Mouse (Mus musculus) neural tube, embryonic 10.5 days (tissue): ENCODE data around the gene P2rx2.

Experiments used
- DNase-seq: peaks from one replicate; pipeline ENCODE4 v3.0.0-alpha.2; 2017; ENCODE audit warnings: low spot score; ENCODE audit errors: extremely low spot score

The P2rx2 gene

DNA sequence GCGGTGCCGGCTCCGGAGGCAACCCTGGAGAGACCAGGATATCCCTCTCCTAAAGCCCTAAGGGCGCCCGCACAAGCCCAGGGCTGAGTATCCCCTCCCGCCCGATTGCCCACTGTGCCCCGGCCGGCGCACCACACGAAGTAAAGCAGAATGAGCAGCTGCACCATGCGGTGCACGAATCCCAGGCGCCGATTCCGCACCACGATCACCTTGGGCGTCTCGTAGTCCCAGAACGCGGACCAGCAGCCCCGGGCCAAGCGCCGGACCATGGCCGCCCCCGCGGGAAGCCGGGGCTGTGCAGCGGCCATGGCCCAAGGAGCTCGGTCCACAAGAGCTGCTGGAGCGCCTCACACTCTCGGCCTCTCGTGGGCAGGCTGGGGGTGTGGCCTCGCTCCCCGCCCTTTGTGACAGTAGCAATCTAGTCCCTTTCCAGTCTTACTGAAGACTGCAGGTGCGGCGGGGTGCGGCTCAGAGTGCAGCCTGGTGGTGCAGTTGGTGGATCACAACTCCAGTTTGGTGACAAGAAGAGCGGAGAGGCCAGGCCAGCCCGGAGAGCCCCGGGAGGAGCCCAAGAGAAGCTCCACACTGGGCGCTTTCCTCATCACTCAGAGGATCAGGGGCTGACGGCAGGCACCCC is at the start of gene P2rx2:
TSS of gene P2rx2 (minus strand) at position 565 of the 637 bp plus-strand sequence.
- DNase-seq: peak; percentile 55

DNA sequence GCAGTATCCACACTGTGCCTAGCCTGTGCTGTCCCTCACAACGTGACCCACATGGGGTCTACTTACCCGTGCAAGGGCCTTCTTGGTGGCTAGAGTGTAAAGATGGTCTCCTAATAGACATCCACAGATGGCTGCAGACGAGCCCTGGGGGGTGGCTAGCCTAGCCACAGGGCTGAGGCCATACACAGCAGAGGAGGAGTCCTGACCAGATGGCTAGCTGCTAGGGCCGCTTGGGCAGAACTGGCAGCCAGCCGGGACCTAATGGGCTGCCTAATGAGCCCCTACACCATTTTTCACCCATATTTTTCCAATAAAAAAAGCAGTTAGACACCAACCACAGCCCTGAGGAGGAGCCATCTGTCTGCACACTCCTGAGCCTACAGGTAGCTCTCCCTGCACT is 49.7 kb upstream of the P2rx2 start:
- DNase-seq: no peak

DNA sequence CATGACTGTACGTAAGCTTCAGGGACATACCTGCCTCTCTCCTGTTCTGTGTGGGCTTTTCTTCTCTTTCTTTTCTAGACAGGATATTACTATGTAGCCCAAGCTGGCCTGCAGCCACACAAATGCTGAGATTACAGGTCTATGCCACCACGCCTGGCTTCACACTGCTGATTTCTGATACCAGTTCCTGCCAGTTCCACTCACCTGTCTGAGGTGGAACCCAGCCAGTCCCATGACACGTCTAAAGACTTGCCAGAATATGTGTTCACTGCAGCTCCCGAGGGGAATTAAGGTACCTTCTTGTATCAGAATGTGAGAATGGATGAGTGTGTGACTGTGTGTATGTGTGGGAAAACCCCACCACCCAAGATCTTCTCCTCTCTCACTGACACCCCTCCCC is 47.6 kb upstream of the P2rx2 start:
- no peak for DNase-seq

DNA sequence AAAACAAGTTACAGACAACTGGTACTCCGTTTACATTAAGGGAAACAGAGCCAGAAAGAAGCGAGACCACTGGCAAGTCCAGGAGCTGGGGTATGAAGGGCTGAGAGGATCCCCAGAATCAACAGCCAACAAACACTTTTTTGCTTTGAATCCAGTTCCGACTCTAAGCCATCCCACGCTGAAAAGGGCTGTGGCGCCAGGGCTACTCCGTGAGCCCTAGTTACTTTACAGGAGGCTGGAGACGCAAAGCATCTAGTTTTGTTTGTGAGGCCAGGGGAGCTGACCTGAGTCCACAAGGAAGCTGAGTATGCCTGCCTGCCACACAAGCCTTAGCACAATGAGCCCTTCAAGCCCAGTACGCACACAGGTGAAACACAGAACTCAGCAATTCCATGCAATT is 44.3 kb upstream of the P2rx2 start:
- DNase-seq: no peak

DNA sequence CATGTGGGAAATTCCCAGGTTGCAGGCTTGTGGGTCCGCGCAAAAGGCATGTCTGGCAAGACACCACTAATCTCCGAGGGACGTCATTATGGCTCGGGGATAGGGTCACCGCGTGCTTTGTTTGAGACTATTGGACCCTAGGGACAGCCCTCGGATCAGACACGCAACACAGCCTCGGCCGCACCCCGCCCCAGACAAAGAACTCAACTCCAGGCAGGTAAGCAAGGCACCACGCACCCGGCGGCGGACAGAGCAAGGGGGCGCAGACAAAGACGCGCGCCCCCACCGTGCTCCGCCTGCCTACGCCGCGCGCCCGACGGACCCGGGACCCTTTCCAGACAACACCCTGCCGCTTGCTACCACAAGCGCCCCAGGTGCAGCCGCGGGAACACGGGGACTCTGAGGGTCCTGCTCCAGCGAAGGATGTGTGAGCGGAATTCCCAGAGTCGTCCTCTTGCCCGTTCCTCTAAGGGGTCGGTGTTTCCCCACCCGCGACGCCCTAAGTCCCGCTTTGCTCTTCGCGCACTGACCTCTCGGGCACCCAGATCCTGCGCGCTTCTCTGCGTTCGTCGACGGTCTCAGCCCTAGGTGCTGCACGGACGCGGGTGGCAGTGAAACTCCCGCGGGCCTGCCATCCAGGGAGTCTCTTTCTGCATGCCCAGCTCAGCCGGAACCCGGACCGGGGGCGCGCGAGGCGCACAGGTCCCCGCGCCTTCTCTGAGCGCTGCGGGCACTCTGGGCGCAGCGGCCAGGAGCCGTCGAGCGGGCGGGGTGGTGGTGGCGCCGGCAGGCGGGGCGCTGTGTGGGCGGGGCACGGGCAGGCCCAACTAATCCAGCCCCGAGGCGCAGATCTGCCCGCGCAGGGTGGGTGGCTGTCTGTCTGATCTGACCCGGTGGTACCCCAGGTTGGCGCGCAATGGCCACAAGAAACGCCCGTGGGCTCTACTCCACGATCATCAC is 43.6 kb upstream of the P2rx2 start:
- DNase-seq: peak; percentile 80

DNA sequence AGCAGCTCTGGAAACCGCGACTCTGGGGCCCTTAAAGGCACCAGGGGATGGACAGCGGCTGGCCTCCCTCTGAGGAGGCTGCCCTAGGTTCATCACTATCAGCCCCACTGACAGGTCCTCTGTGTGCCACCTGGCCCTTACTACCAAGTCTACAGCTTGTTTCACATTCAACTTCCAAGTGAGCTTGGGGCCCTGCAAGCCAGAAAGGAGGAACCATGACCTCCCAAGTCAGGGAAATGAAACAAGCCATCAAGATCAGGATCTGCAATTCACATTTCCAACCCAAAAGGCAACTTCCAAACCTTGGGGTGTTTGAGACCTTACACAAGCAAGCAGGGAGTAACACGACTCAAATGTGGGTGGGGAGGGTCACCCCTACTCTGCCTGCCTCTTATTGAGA is 42.3 kb upstream of the P2rx2 start:
- no peak for DNase-seq

DNA sequence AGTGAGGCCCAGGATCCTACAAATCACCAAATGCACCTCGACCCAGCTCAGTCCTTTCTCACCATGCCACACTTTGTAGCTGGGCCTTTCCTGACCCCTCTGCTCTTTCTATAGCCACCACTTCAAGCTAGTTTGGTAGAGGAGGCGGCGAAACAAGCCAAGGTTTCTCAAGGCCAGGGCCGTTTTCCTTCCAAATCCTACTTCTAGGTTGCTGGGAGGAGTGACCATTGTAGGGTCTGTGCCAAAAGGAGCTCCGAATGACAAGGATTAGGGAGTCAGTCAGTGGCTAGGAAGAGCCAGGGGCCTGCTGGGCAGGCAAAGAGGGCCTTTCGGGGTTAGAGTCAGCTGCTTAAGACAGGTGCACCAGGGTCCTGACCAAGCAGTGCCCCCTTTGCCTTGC is 41.5 kb upstream of the P2rx2 start:
- no peak for DNase-seq

DNA sequence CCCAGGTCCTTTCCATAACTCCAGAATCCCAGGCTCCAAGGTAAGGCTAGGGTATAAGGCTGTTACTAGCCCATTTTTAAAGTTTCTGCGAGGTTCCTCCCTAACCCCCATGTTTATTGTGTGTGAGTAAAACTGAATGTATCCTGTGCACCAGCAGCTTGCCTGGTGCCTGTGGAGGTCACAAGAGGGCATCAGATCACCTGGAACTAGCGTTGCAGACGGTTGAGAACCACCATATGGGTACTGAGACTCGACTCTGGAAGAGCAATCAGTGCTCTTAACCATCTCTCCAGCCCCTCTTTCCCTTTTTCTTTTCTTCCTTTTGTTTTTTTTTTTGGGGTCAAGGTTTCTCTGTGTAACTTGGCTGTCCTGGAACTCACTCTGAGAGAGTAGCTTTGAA is 36.8 kb upstream of the P2rx2 start:
- no peak for DNase-seq

DNA sequence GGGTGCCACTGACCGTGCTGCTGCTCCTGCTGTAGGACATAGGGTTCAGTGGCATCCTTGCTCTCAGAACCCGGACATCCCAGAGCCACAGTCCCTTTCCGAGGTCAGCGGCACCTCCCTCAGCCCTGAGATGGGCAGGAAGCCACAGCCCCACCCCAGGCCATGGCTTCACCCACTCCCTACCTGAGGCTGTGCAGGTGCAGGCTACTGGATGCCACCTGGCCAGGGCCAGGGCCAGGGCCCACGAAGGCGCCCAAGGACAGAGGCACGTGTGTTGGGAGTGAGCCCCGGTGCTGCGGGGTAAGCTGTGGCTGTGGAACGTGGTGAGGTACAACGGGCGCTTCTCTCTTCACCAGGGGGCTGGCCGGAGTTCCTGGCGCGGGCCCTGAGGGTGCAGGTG is 36.1 kb upstream of the P2rx2 start:
- DNase-seq: no peak

DNA sequence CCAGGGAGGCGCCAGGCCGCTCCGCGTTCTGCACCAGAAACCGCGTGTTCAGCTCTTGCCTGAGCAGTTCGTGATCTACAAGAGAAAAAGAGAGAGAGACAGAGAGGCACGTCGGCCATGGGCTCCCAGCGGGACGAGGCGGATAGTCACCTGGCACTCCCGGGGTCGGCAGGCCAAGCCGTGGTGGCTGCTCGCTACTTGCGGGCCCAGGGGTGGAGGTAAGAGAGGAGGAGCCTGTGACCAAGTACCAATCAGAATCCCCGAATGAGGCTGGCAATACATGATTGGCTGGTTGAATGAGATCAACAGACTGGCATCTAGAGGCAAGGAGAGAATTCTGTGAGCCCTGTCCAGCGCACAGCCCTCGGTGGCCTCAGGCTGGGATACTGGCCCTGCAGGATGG is 35.2 kb upstream of the P2rx2 start:
- peak; percentile 48 for DNase-seq

DNA sequence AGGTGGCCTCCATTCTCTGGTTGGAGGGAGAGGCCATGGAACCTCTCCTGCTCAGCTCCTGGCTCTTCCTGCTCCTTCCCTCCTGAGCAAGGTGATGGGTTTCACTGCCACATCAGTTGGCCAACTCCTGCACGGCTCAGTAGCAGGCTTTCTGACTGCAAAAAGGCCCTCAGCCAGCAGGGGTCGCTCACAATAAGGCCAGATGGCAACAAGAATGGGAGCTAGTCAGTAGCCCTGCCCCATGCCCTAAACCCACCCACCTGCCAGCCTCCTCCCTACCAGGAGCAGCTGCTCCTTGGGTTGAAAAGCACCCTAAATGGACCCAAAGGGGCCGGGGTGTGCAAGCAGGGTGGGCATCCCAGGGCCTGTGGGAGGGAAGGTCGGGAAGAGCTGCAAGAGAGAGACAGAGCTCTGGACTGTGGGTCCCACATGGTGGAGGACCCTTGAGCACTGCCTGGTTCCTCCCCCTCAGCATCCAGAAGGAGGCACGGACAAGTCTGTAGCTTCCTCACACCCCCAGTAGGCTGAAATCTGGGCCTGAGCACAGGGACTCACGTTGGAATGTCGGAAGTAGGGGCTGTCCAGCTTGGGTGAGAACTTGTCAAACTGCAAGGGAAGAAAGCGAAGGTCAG is 33.9 kb upstream of the P2rx2 start:
- peak; percentile 77 for DNase-seq

DNA sequence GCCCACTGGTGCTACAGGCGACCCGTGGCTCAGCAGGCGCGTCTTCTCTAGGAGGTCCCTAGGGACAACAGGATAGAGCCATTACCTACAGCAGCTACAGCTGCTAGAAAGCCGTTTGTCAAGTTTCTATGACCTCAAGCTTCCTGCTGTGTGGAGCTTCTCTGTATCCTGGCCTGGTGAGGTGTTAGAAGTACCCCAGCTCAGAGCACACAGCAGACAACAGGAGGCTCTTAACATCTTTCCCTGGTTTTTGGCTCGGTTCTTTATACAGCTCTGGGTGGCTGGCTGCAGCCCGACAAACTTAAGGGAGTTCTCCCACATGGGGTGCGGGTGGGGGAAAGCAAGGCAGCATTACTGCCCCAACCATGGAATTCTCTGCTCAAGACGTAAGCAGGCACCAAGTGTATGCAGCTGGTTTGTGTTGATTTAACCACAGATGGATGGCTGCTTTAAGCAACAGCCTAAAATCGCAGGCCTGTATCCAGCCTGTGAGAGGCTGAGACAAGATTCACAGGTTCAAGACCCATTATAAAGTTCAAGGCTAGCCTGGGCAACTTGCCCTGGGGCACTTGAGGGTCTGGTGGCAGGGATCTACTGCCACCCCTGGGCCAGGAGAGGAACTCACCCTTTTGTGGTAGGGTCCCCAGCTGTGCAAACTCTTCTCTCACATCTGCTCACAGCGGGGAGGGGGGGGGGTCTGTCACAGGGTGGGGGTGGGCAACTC is 21.0 kb upstream of the P2rx2 start:
- DNase-seq: no peak

DNA sequence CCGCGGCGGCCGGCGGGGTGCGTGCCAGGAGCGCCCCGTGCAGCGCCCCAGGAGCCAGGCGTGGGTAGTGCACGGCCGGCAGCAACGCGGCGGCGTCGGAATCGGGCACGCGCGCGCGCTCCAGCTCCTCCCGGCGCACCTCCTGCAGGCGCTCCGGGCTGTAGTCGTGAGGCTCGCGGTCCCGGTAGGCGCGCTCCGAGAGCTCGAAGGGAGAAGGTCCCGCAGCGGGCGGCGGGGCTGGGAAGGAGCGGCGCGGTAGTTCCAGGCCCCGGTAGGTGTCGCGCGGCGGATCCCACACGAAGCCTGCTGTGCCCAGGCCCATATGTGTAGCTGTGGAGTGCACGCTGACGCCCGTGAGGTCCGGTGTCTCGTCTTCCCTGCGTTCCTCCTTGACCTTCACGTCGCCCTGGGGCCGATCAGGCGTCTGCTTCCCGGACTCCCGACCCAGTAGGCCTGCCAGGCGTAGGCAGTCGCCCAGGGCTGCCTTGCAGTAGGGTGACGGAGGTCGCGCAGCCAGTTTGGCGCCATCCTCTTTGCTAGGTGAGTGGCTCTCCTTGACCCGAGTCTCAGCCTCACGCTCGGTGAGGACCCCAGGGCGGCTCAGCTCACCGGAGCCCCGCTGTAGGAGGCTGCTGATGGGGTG is 20.3 kb upstream of the P2rx2 start:
- DNase-seq: peak; percentile 84

DNA sequence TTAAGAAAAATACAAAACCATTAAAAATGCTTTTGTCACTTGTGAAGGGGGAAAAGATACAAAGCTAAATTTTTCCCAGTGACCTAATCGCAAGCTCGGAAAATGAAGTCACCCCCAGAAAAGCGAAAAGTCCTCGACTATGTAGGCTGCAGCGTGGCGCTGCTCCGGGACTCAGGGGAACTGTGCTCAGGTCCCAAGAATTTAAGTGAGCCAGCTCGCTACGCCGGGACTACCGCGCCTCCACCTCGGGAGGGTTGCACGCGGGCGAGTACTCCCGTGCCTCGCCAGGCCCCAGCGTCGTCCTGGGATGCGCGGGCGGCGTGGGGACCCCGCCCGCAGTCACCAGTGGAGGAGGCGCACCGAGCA is 19.8 kb upstream of the P2rx2 start:
- no peak for DNase-seq

DNA sequence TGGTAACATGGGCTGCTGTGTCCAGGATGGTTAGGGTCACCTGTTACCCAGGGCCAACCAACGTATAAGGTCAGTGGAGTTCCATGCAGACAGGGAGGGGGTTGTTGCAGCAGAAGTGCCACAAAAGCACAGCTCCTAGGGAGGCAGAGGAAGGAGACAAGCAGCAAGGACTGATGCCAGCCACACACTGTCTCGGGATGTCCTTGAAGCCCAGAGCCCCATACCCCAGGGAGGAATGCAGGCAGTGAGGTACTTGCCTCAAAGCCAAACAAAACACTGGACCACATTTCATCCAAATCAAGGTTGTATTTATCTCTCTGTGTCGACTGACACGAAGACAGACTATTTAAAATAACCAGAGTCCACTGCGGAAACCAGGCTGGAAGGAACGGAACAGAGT is 18.5 kb upstream of the P2rx2 start:
- DNase-seq: no peak

DNA sequence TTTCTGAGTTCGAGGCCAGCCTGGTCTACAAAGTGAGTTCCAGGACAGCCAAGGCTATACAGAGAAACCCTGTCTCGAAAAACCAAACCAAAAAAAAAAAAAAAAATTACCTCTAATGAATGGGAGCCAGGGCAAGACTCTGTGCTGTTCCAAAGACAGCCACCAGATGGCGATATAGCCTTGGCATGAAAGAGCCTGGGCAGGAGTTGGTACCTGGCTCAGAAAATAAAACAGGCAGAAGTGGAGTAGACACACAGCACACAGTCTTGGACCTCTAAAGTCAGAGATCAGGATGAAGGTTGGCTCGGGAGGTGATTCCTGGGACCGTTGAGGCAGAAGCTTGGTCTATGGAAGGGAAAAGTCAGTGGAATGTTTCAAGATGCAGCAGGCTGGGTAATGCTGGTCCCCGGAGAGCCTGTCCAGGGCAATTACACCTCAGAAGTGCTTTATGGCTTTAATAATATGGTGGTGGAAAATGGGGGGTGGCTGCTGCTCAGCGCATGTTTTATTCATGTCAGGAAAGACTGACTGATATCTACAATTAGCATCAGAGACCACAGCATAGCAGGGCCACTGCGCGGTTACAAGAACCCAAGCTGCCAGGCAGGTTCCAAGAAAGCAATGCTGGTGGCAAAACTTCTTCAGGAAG is 14.6 kb upstream of the P2rx2 start:
- peak; percentile 90 for DNase-seq

DNA sequence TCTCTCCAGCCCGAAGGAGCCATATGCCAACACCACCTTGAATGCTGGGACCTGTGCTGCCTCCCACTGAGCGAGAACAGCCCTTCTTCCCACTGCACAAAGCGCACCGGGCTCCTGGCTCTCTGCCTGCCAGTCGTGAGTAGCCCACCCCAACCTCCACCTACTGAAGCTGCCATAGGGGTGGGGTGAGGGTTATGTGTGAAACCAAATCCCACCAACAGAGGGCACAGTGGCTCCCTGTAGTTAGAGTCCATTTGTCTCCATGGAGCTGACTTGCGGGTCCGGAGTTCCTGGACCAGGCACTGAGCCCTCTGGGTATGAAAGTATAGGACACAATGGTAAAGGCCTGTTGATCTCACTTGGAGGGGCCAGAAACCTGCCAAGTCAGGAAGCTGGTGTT is 11.7 kb upstream of the P2rx2 start:
- peak; percentile 40 for DNase-seq

DNA sequence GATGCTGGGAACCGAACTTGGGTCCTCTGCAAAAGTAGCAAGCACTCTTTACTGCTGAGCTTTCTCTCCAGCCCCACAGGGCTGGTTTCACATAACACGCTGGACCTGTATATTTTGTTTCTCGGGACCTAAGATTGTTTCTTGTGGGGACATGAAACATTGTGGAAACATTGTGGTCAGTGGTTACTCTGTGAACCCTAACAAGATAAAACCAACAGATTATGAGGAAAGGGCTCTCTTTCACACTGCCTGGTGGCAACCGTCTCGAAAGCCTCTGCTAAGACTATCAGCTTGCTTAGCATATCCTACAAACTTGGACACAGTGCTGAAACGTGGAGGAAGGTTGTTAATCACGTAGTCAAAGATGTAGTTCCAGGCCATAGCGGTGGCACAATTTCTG is 4.0 kb upstream of the P2rx2 start:
- DNase-seq: no peak

DNA sequence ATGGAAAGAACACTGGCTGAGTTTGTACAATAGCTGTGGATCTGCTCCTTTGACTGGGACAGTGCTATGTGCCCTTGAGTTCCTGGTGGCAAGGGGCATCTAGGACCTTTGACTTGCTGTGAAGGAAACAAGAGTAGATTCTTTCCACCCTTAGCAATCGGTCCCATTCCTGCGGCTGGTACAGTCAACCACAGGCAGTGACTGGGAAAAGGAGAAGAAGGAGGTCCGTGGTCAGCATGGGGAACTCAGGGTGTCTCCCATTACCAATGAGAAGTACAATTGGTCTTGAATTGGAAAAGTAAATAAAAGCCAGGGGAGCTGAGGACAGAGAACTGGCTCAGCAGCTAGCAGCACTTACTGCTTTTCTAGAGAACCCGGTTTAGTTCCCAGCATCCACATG is 2.5 kb upstream of the P2rx2 start:
- DNase-seq: no peak

DNA sequence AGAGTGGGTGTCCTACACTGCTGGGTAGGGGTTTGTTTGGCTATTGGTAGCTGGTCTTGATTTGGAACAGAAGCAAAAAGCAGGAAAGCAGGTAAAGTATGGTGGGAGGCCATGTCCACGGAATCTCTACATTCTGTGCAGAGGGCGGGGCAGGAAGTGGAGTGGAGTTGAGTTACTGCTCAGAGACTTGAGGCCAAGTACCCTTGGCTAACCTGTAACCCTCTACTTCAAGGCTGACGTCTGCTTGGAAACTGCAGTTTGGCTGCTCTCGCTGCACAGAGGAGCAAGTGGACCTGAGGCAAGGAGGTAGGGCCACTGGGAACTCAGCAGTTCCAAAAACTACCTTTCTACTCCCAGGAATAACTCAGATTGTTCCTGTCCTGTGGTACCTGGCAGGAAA is 1.5 kb upstream of the P2rx2 start, which contains the start of gene Lrcol1:
TSS of gene Lrcol1 (plus strand) at position 207 of the 400 bp plus-strand sequence.
- DNase-seq: no peak

DNA sequence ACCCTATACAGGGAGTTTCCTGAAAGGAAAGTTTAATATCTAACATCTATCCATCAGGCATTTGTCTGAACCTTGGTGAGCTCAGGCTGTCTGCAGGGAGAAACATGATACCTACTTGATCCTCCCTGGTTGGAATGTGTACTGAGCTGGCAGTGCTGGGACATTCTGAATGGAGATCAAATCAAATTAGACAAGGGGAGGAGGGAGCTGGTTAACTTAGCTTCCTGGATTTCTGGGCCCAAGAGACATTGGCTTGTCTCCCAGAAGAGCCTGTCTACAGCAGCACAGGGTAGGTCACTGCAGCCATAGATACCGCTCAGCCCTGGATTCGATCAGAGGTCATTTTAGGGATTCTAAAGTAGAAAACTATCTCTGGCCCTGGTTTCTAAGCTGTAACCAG is 4.2 kb downstream of the P2rx2 start:
- no peak for DNase-seq
